Mouse (Mus musculus) thymus, postnatal 36 days (tissue): ENCODE measurements around the gene Vmn1r170.
"Not testable (repeated sequence)": the region's sequence is repeated elsewhere in the genome, so short reads cannot be mapped to it uniquely, and the experiment has no call there.

Experiments
- DNase-seq, 2 experiments: peaks; one replicate each; pipeline ENCODE4 v3.0.0; 2022; ENCODE audit warnings: mixed read lengths in 2 of 2

The Vmn1r170 gene

DNA sequence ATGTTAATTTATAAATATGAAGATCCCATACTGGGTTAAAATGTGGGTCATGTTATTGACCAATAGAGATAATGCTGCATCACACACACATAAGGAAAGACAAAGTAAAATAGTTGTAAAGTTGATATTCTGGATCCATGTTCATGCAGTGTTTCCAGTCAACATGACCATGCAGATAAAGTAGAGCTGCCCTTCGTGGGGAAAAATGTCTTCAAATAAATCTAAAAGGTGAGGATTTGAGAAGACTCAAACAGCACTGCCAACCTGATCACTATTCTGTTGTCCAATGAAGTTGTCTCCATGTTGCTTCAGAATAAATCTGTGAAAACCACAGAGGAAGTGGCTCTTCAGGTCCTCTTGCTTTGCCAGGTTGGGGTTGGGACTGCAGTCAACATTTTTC is at the start of gene Vmn1r170:
Gene Vmn1r170, plus strand, starts transcription at position 301 of the 400 bp plus-strand sequence.
- DNase-seq = not testable (repeated sequence)

DNA sequence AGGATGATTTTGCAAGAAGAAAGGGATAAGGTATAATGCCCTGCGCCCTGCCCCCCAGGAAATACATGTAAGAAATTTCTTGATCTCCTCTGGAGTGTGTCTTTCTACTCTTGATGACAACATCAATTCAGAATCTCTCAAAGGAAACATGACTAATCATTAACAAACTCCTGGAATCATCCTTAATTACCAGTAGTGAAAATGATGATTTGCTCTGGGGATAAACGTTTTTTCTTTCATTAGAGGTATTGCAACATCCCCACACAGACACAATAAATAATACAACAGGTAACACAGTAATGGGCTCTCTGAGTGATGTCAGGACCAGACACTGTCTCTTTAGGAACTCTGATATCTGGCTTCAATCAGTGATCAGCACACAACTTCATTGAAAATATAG is 30.7 kb upstream of the Vmn1r170 start, which contains the start of gene Vmn1r169:
Gene Vmn1r169, plus strand, starts transcription at position 301 of the 400 bp plus-strand sequence.
- DNase-seq = not testable (repeated sequence)

- no peak for DNase-seq
These were observed 24.4 kb downstream of the Vmn1r170 start, which contains the start of gene Vmn1r171 for GRCm38 (mm10) chr7:23630422-23630821. Gene Vmn1r171, plus strand, starts transcription at chr7:23630722.
